Mouse (Mus musculus): ENCODE results near the gene Slc25a17. TPM values are rescaled to one million over a fixed set of nuclear protein-coding genes. Genes with fewer than 3 reads are reported as not detected.

Gene Slc25a17
- polyA plus RNA-seq, 1 experiment from 2014 or later, result 111 TPM

DNA sequence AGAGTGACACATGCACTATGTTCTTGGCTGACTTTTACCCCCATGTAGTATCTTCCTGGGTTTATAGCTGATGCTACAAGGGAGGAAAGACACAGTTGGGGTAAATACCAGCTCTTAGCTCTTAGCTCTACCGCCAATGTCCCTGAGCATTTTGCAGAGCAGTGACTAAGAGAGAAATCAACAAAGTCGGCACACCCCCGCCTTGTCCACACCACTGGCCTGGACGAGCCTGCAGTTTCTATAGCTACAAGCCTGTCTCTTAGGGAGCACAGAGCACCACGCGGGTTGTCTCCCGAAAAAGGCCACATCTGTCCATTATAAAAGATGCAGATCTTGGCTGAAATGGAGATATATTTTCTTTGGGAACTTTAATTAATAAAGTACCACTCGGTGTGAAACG lies 69.9 kb downstream of the Slc25a17 start:
- Histone ChIP-seq H3K9ac (ENCODE audit: low read depth, low read length) (no peak overlapping the region), H3K4me2 (replicated peaks; ENCODE audit: low read depth, low read length) (no peak overlapping the region), H3K36me3 (ENCODE audit: control insufficient read depth, insufficient read depth, low read length) (no peaks in the 10 kb centered on the region), H3K4me1 (replicated peaks; ENCODE audit: control insufficient read depth, insufficient read depth, low read length) (no peaks in the 10 kb centered on the region), H3K27me3 (ENCODE audit: control insufficient read depth, insufficient read depth, low read length) (no peaks in the 10 kb centered on the region), H3K4me3 (ENCODE audit: low read depth, low read length) (no peak overlapping the region), H3K27ac (ENCODE audit: low read depth, low read length) (no peak overlapping the region), H3K9me3 (ENCODE audit: control insufficient read depth, low read length) (no peaks in the 10 kb centered on the region)
- DNase-seq (ENCODE audit: low spot score), result no peak
- ATAC-seq (ENCODE audit: low FRiP score), result no peak
- 94% methylated on average over 9 of the region's 9 CpGs for WGBS

DNA sequence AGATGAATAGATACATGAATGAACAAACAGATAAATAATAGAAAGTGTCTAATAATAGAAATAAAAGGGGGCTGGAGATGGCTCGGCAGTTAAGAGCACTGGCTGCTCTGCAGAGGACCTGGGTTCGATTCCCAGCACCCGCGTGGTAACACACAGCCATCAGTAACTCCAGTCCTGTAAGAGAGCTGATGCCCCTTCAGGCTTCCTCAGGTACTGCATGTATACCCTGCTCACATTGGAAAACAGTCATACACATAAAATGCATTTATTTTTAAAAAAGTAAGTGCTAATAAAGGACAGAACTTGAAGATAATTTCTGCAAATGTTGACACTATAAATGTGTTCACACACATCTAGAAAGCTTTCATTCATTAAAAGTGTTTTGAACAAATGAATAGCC lies 70.4 kb downstream of the Slc25a17 start:
- 94% methylated on average over 4 of the region's 4 CpGs for whole genome bisulfite sequencing
- no peak for DNase-seq (ENCODE audit: low spot score)
- no peaks in the 10 kb centered on the region for H3K27me3 ChIP-seq (ENCODE audit: control insufficient read depth, insufficient read depth, low read length)
- H3K36me3 ChIP-seq (ENCODE audit: control insufficient read depth, insufficient read depth, low read length), result no peaks in the 10 kb centered on the region
- ATAC-seq (ENCODE audit: low FRiP score), result no peak
- no peaks in the 10 kb centered on the region for H3K4me1 ChIP-seq (replicated peaks; ENCODE audit: control insufficient read depth, insufficient read depth, low read length)
- H3K4me2 ChIP-seq (replicated peaks; ENCODE audit: low read depth, low read length), result no peak overlapping the region
- no peak overlapping the region for H3K9ac ChIP-seq (ENCODE audit: low read depth, low read length)
- no peak overlapping the region for H3K4me3 ChIP-seq (ENCODE audit: low read depth, low read length)
- H3K9me3 ChIP-seq (ENCODE audit: control insufficient read depth, low read length), result no peaks in the 10 kb centered on the region
- no peak overlapping the region for H3K27ac ChIP-seq (ENCODE audit: low read depth, low read length)

DNA sequence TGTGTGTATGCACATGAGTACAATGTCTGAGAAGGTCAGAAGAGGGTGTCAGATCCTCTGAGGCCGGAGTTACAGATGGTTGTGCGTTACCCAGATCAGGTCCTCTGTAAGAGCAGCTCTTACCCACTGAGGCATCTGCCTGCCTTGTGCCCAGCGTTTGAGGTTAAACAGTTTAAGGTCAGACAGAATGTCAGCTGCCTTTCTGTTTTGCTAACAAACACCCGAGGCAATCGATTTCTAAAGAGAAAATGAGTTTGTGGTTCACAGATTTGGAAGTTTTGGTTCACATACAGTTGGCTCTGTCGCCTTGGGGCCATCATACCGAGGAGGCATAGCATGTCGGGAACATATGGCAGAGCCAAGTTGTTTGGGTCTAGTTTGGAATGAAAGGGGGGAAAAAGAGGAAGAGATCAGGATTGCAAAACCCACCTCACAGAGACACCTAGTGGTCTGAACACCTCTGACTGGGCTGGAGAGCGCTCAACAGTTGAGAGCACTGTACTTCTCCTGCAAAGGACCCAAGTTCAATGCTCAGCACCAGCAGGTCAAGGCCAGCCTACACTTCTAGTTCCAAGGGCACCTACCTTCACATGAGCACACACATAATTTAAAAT lies 76.4 kb downstream of the Slc25a17 start:
- 83% methylated on average over 9 of the region's 9 CpGs for WGBS
- Histone ChIP-seq H3K9me3 (ENCODE audit: control insufficient read depth, low read length) (no peaks in the 10 kb centered on the region), H3K4me3 (ENCODE audit: low read depth, low read length) (no peak overlapping the region), H3K4me1 (replicated peaks; ENCODE audit: control insufficient read depth, insufficient read depth, low read length) (no peaks in the 10 kb centered on the region), H3K27me3 (ENCODE audit: control insufficient read depth, insufficient read depth, low read length) (no peaks in the 10 kb centered on the region), H3K9ac (ENCODE audit: low read depth, low read length) (no peak overlapping the region), H3K27ac (ENCODE audit: low read depth, low read length) (no peak overlapping the region), H3K4me2 (replicated peaks; ENCODE audit: low read depth, low read length) (no peak overlapping the region), H3K36me3 (ENCODE audit: control insufficient read depth, insufficient read depth, low read length) (no peaks in the 10 kb centered on the region)
- no peak for DNase-seq (ENCODE audit: low spot score)
- no peak for ATAC-seq (ENCODE audit: low FRiP score)

DNA sequence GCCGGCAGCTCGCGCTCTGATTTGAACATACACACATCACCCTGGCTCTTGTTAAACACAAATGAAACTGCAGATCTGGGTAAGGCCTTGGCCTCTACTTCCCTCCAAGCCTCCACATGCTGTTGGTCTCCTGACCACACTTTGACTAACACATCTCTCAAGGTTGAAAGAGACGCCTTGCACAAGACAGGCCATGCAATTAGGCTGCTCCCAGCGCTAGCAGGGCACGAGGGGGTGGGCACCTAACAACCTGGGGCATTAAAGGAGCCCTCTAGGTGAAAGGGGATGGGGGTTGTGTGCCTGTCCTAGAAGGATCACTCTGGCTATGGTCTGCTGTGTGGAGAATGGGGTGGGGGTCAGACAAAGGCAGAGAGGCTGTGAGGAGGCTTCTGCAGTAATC lies 81.9 kb downstream of the Slc25a17 start:
- Histone ChIP-seq H3K27ac (ENCODE audit: low read depth, low read length) (peak overlapping the region; percentile 10; the same call in 1 of the 2 replicates), H3K4me1 (replicated peaks; ENCODE audit: control insufficient read depth, insufficient read depth, low read length) (no peaks in the 10 kb centered on the region), H3K4me3 (ENCODE audit: low read depth, low read length) (no peak overlapping the region), H3K36me3 (ENCODE audit: control insufficient read depth, insufficient read depth, low read length) (no peaks in the 10 kb centered on the region), H3K9me3 (ENCODE audit: control insufficient read depth, low read length) (no peaks in the 10 kb centered on the region), H3K27me3 (ENCODE audit: control insufficient read depth, insufficient read depth, low read length) (no peaks in the 10 kb centered on the region), H3K4me2 (replicated peaks; ENCODE audit: low read depth, low read length) (no peak overlapping the region), H3K9ac (ENCODE audit: low read depth, low read length) (no peak overlapping the region)
- WGBS, result 77% methylated on average over 6 of the region's 6 CpGs
- no peak for ATAC-seq (ENCODE audit: low FRiP score)
- no peak for DNase-seq (ENCODE audit: low spot score)

DNA sequence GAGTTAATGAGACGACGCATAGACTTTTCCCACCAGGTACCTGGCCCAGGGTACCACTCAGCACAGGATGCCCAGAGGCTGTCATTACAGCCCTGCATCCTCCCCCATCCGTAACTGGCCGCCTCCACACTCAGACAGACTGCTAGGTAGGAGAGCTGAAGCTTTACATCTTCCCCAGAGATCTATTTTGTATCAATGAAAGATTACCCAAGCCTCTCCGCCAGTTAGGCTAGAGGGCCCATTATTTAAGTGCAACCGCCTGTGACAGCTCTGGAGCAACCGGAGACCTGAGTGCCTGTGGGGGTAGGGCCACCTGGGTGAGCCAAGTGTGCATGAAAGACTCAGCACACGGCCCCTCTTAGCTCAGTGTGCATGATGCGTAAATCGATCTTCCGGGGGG lies 82.7 kb downstream of the Slc25a17 start:
- no peaks in the 10 kb centered on the region for H3K4me1 ChIP-seq (replicated peaks; ENCODE audit: control insufficient read depth, insufficient read depth, low read length)
- H3K4me2 ChIP-seq (replicated peaks; ENCODE audit: low read depth, low read length), result no peak overlapping the region
- H3K9ac ChIP-seq (ENCODE audit: low read depth, low read length), result no peak overlapping the region
- H3K36me3 ChIP-seq (ENCODE audit: control insufficient read depth, insufficient read depth, low read length), result no peaks in the 10 kb centered on the region
- peak overlapping the region; percentile 39; the same call in 1 of the 2 replicates for H3K27ac ChIP-seq (ENCODE audit: low read depth, low read length)
- no peaks in the 10 kb centered on the region for H3K9me3 ChIP-seq (ENCODE audit: control insufficient read depth, low read length)
- no peak overlapping the region for H3K4me3 ChIP-seq (ENCODE audit: low read depth, low read length)
- WGBS, result 8% methylated on average over 9 of the region's 11 CpGs
- peak; percentile 85 for ATAC-seq (ENCODE audit: low FRiP score)
- DNase-seq (ENCODE audit: low spot score), result peak; percentile 44
- no peaks in the 10 kb centered on the region for H3K27me3 ChIP-seq (ENCODE audit: control insufficient read depth, insufficient read depth, low read length)

DNA sequence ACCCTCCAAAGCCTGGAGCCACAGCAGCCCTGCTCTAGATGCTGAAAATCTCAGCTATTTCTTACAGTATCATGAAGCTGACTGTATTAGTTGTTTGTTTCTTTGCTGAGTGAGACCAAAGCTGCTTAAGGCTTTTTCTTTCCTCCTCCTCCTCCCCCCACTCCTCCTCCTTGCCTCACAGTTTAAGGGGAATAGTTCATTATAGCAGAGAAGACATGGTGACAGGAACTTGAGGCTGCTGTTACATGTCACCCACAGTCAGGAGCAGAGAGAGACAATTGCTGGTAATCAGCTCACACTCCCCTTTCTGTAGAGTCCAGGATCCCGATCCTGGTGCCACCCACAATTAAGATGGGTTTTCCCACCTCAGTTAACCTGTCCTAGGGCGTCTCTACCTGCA lies 87.3 kb downstream of the Slc25a17 start:
- no peak for DNase-seq (ENCODE audit: low spot score)
- no peak overlapping the region for H3K9ac ChIP-seq (ENCODE audit: low read depth, low read length)
- H3K36me3 ChIP-seq (ENCODE audit: control insufficient read depth, insufficient read depth, low read length), result no peaks in the 10 kb centered on the region
- H3K27ac ChIP-seq (ENCODE audit: low read depth, low read length), result no peak overlapping the region
- no peak overlapping the region for H3K4me3 ChIP-seq (ENCODE audit: low read depth, low read length)
- no peak for ATAC-seq (ENCODE audit: low FRiP score)
- no peaks in the 10 kb centered on the region for H3K27me3 ChIP-seq (ENCODE audit: control insufficient read depth, insufficient read depth, low read length)
- H3K9me3 ChIP-seq (ENCODE audit: control insufficient read depth, low read length), result no peaks in the 10 kb centered on the region
- WGBS, result 54% methylated on average over 2 of the region's 2 CpGs
- no peaks in the 10 kb centered on the region; the same call in 1 of the 2 replicates for H3K4me1 ChIP-seq (replicated peaks; ENCODE audit: control insufficient read depth, insufficient read depth, low read length)
- H3K4me2 ChIP-seq (replicated peaks; ENCODE audit: low read depth, low read length), result no peak overlapping the region

DNA sequence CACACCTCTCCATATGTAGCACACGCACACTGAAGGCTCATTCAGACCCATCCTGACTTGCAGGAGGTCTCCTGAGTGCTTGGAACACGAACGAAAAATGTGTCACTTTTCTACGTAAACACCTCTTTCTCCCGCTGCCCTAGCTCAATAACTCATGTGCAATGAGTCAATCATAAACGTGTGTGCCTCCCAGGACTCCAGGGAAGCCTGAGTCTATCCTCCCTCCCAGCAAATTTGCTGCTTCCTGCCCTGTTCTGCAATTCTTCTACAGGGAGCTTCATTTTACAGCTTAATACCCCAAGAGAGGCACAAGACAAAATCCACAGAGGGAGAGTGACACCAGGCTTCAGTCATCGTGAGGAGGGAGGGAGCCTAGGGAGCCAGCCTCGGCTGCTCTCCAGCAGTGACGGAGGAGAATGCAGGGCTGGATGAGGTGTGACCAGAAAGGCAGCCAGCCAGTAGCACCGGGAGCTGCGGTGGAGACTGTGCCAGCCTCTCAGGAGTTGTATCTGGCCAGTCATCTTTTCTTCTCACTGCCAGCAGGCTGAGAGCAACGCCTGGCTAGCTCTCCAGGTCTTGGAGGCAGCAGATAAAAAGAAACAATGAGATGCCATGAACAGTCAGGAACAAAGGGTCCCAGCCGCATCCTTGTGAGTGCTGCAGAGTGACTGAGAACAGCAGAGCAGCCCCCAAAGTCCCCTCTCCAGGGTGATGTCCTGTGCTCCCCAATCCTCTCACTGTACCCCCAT lies 88.1 kb downstream of the Slc25a17 start:
- 0 out of 2 replicates have a peak, but pooled peaks have one; percentile 22 for ATAC-seq (ENCODE audit: low FRiP score)
- Histone ChIP-seq H3K36me3 (ENCODE audit: control insufficient read depth, insufficient read depth, low read length) (no peaks in the 10 kb centered on the region), H3K9ac (ENCODE audit: low read depth, low read length) (peak overlapping the region; percentile 24; the same call in 1 of the 2 replicates), H3K4me3 (ENCODE audit: low read depth, low read length) (no peak overlapping the region), H3K27me3 (ENCODE audit: control insufficient read depth, insufficient read depth, low read length) (no peaks in the 10 kb centered on the region), H3K27ac (ENCODE audit: low read depth, low read length) (peak overlapping the region; percentile 45; the same call in 1 of the 2 replicates), H3K4me1 (replicated peaks; ENCODE audit: control insufficient read depth, insufficient read depth, low read length) (no peaks in the 10 kb centered on the region; the same call in 1 of the 2 replicates), H3K4me2 (replicated peaks; ENCODE audit: low read depth, low read length) (no peak overlapping the region), H3K9me3 (ENCODE audit: control insufficient read depth, low read length) (no peaks in the 10 kb centered on the region)
- 22% methylated on average over 13 of the region's 13 CpGs for WGBS
- peak; percentile 32 for DNase-seq (ENCODE audit: low spot score)

Data from hindbrain, embryonic 11.5 days (tissue).